Mouse (Mus musculus) forebrain, embryonic 11.5 days (tissue): ENCODE measurements around the gene Ndufs8. TPM values are rescaled to one million over a fixed set of nuclear protein-coding genes. Genes with fewer than 3 reads are reported as not detected.
A peak's percentile ranks its signal among the peaks of the same experiment; 100 is the strongest.

Source experiments
- ATAC-seq: fragments of 200-750 bp; cut with Nextera tagmentation; replicated peaks from 2 replicates; pipeline ENCODE4 v1.8.0; 2017; ENCODE audit warnings: moderate TSS enrichment; ENCODE audit not compliant: low FRiP score
- DNase-seq: peaks from one replicate; pipeline ENCODE4 v3.0.0-alpha.2; 2017; ENCODE audit warnings: low spot score
- H3K27ac ChIP-seq: fragments of 300-500 bp; sonication (generic); 2 replicates; pipeline ENCODE4 v1.5.1; 2014; ENCODE audit warnings: low read depth, low read length
- H3K27me3 ChIP-seq: fragments of 300-500 bp; sonication (generic); 2 replicates; pipeline ENCODE4 v1.6.1; 2014; ENCODE audit warnings: mild to moderate bottlenecking, low read length, mixed read lengths; ENCODE audit not compliant: control insufficient read depth, insufficient read depth
- H3K36me3 ChIP-seq: fragments of 300-500 bp; sonication (generic); 2 replicates; pipeline ENCODE4 v1.6.1; 2014; ENCODE audit warnings: mild to moderate bottlenecking, low read length, moderate library complexity, mixed read lengths; ENCODE audit not compliant: control insufficient read depth, insufficient read depth
- H3K4me1 ChIP-seq: fragments of 300-500 bp; sonication (generic); replicated peaks from 2 replicates; pipeline ENCODE4 v1.6.1; 2014; ENCODE audit warnings: low read length, mixed read lengths; ENCODE audit not compliant: control insufficient read depth, insufficient read depth
- H3K4me2 ChIP-seq: fragments of 300-500 bp; sonication (generic); 2 replicates; pipeline ENCODE4 v1.6.1; 2014; ENCODE audit warnings: low read depth, mild to moderate bottlenecking, low read length, moderate library complexity, mixed read lengths; ENCODE audit not compliant: severe bottlenecking
- H3K4me3 ChIP-seq: fragments of 300-500 bp; sonication (generic); 2 replicates; pipeline ENCODE4 v1.5.1; 2014; ENCODE audit warnings: low read depth, low read length
- H3K9ac ChIP-seq: fragments of 300-500 bp; sonication (generic); 2 replicates; pipeline ENCODE4 v1.6.1; 2014; ENCODE audit warnings: low read length
- H3K9me3 ChIP-seq: fragments of 300-500 bp; sonication (generic); 2 replicates; pipeline ENCODE4 v1.6.1; 2016; ENCODE audit warnings: low read length, mixed read lengths; ENCODE audit not compliant: control insufficient read depth
- WGBS: fragments of 180-500 bp; shearing (Covaris S2); extraction: QIAGEN DNeasy Blood & Tissue Kit; methylation state at CpG from one replicate; pipeline ENCODE4 v1.1.7; 2014; 5-methylcytosine and 5-hydroxymethylcytosine counted together
- polyA plus RNA-seq: library from polyadenylated mRNA; unstranded; fragments of >200 nt; fragmentation: Nextera tagmentation; extraction: Ambion mirVana; gene quantifications from 2 replicates; pipeline ENCODE4 v1.2.1, GENCODE M21; 2014

Gene Ndufs8
- polyA plus RNA-seq, 1 experiment from 2014 or later = 189 TPM

- H3K4me2 ChIP-seq = no peak overlapping the region
- no peaks in the 10 kb centered on the region for H3K27me3 ChIP-seq
- H3K9me3 ChIP-seq = no peaks in the 10 kb centered on the region
- H3K9ac ChIP-seq = no peak overlapping the region
- H3K4me3 ChIP-seq = no peak overlapping the region
- peaks cover 5% of the 10 kb centered on the region; the same call in 1 of the 2 replicates for H3K4me1 ChIP-seq
- no peak for DNase-seq
- ATAC-seq = no peak
- no peaks in the 10 kb centered on the region for H3K36me3 ChIP-seq
- WGBS = 86% methylated on average over 5 of the region's 5 CpGs
- H3K27ac ChIP-seq = no peak overlapping the region
Observed at GRCm38 (mm10) chr19:3914535-3914934, 2.0 kb upstream of the Ndufs8 start.

- 85% methylated on average over 8 of the region's 8 CpGs for WGBS
- Histone ChIP-seq H3K27ac (no peak overlapping the region), H3K4me1 (peaks cover 5% of the 10 kb centered on the region; the same call in 1 of the 2 replicates), H3K4me2 (peak overlapping the region; percentile 78), H3K27me3 (no peaks in the 10 kb centered on the region), H3K9me3 (no peaks in the 10 kb centered on the region), H3K36me3 (no peaks in the 10 kb centered on the region; the same call in 1 of the 2 replicates), H3K4me3 (peak overlapping the region; percentile 68; the same call in 1 of the 2 replicates), H3K9ac (peak overlapping the region; percentile 66)
- no peak for ATAC-seq
- no peak for DNase-seq
Observed at GRCm38 (mm10) chr19:3913692-3914091, 1.1 kb upstream of the Ndufs8 start.

- Histone ChIP-seq H3K9me3 (no peaks in the 10 kb centered on the region), H3K27me3 (no peaks in the 10 kb centered on the region; the same call in 1 of the 2 replicates), H3K4me3 (no peak overlapping the region), H3K9ac (no peak overlapping the region), H3K27ac (no peak overlapping the region), H3K36me3 (peaks cover 3% of the 10 kb centered on the region; the same call in 1 of the 2 replicates), H3K4me1 (peaks cover 11% of the 10 kb centered on the region; the same call in 1 of the 2 replicates), H3K4me2 (no peak overlapping the region)
- WGBS = 82% methylated on average over 5 of the region's 5 CpGs
- no peak for DNase-seq
- ATAC-seq = no peak
Observed at GRCm38 (mm10) chr19:3910206-3910605, 2.4 kb downstream of the Ndufs8 start.

GRCm38 (mm10) chr19:3907876-3908660 lies 4.5 kb downstream of the Ndufs8 start:
- no peak for ATAC-seq
- Histone ChIP-seq H3K4me3 (no peak overlapping the region), H3K4me2 (no peak overlapping the region), H3K36me3 (peaks cover 3% of the 10 kb centered on the region; the same call in 1 of the 2 replicates), H3K4me1 (peaks cover 7% of the 10 kb centered on the region; the same call in 1 of the 2 replicates), H3K27me3 (no peaks in the 10 kb centered on the region; the same call in 1 of the 2 replicates), H3K27ac (no peak overlapping the region), H3K9ac (no peak overlapping the region), H3K9me3 (no peaks in the 10 kb centered on the region)
- DNase-seq = no peak
- 85% methylated on average over 8 of the region's 8 CpGs for WGBS

GRCm38 (mm10) chr19:3906795-3907786 lies 5.5 kb downstream of the Ndufs8 start, which contains the start of gene Tcirg1:
TSS of gene Tcirg1 (minus strand) at chr19:3907133.
- 6% methylated on average over 36 of the region's 36 CpGs for WGBS
- Histone ChIP-seq H3K36me3 (peaks cover 3% of the 10 kb centered on the region; the same call in 1 of the 2 replicates), H3K4me2 (peak within 1 kb of the TSS; percentile 60), H3K9ac (peak within 1 kb of the TSS; percentile 46), H3K4me3 (peak within 1 kb of the TSS; percentile 31), H3K9me3 (no peaks in the 10 kb centered on the region), H3K4me1 (peaks cover 7% of the 10 kb centered on the region; the same call in 1 of the 2 replicates), H3K27me3 (no peaks in the 10 kb centered on the region; the same call in 1 of the 2 replicates), H3K27ac (no peak within 1 kb of the TSS)
- peak; percentile 77 for DNase-seq
- peak; percentile 58; the same call in 1 of the 2 replicates for ATAC-seq

- ATAC-seq = no peak
- WGBS = 45% methylated on average over 10 of the region's 10 CpGs
- peaks cover 3% of the 10 kb centered on the region; the same call in 1 of the 2 replicates for H3K36me3 ChIP-seq
- H3K4me1 ChIP-seq = peaks cover 7% of the 10 kb centered on the region; the same call in 1 of the 2 replicates
- DNase-seq = no peak
- no peak overlapping the region for H3K27ac ChIP-seq
- H3K27me3 ChIP-seq = no peaks in the 10 kb centered on the region; the same call in 1 of the 2 replicates
- H3K9ac ChIP-seq = peak overlapping the region; percentile 46
- H3K4me2 ChIP-seq = peak overlapping the region; percentile 60
- no peaks in the 10 kb centered on the region for H3K9me3 ChIP-seq
- peak overlapping the region; percentile 31 for H3K4me3 ChIP-seq
Observed at GRCm38 (mm10) chr19:3906326-3906725, 6.2 kb downstream of the Ndufs8 start.

- no peak overlapping the region for H3K9ac ChIP-seq
- H3K4me1 ChIP-seq = peaks cover 7% of the 10 kb centered on the region; the same call in 1 of the 2 replicates
- no peaks in the 10 kb centered on the region for H3K9me3 ChIP-seq
- no peak overlapping the region for H3K4me2 ChIP-seq
- ATAC-seq = no peak
- no peak for DNase-seq
- H3K27me3 ChIP-seq = no peaks in the 10 kb centered on the region; the same call in 1 of the 2 replicates
- H3K4me3 ChIP-seq = no peak overlapping the region
- 50% methylated on average over 6 of the region's 6 CpGs for WGBS
- H3K27ac ChIP-seq = no peak overlapping the region
- peaks cover 3% of the 10 kb centered on the region; the same call in 1 of the 2 replicates for H3K36me3 ChIP-seq
Observed at GRCm38 (mm10) chr19:3905261-3905969, 7.2 kb downstream of the Ndufs8 start.
